Mouse (Mus musculus) liver, embryonic 18 days (tissue): Measurements from ENCODE around the gene Plekhb2. TPM values are rescaled to one million over a fixed set of nuclear protein-coding genes. Genes with fewer than 3 reads are reported as not detected.

Experiments
- polyA plus RNA-seq: library from polyadenylated mRNA; depleted of rRNA; stranded (reverse); fragments of >200 nt; gene quantifications from 2 replicates; pipeline ENCODE4 v1.2.3, GENCODE M21; 2012; rRNA removed

Plekhb2 gene
- polyA plus RNA-seq: 4.5 and 4.8 TPM in 2 replicates

GRCm38 (mm10) chr1:34849745-34850342, at the start of gene Plekhb2:
Gene Plekhb2 (plus strand): TSS chr1:34849976.

GRCm38 (mm10) chr1:34842887-34843618, 6.7 kb upstream of the Plekhb2 start, which contains the start of gene Fam168b:
Gene Fam168b (minus strand): TSS chr1:34843065.

Other genes starting within 250 kb of the Plekhb2 start
- gene Fam168b, start 6.9 kb upstream of the Plekhb2 start, polyA plus RNA-seq: 18.9 and 21.4 TPM in 2 replicates